Mouse (Mus musculus) bone marrow macrophage, adult 2 months (primary cell): Measurements from ENCODE around the gene Dcps.

Experiments
- CTCF ChIP-seq: IDR thresholded peaks from 2 replicates; pipeline ENCODE4 v1.5.1; 2012; ENCODE audit warnings: low read depth, mild to moderate bottlenecking, low read length, moderate library complexity
- POLR2A ChIP-seq: IDR thresholded peaks from 2 replicates; pipeline ENCODE4 v1.6.1; 2012; ENCODE audit warnings: mild to moderate bottlenecking, low read depth, low read length, borderline replicate concordance

- TF ChIP-seq CTCF (no peak), POLR2A (no peak)
These were observed 17.2 kb upstream of the Dcps start for GRCm38 (mm10) chr9:35192983-35193542.
